Comparison of ENCODE assay signal across 8 mouse cellular contexts in the genomic region with DNA sequence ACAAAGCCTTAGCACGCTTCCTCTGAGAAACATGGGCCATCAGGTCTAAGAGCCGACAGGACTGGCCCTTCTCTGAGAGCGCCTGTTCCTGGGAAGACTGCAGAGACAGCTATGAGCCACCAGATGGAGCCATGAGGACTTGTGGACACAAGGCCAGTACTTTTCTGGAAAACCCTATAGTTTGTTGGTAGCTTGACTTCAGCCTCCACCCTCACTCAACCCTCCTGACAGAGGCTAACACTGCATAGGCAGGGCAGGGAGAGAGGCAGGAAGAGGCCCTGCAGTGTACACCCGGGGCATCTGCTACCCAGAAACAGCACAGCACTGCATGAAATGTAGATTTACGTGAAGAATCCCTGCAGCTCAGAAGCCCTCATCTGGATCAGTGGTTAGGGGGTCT. TPM values are rescaled to one million over a fixed set of nuclear protein-coding genes. Genes with fewer than 3 reads are reported as not detected.
A peak's percentile ranks its signal among the peaks of the same experiment; 100 is the strongest.
DNase-seq lines count a peak whose midpoint lies in the region; ATAC-seq lines count a peak whose summit lies in the region.

No protein-coding gene starts in this region.

- H3K27ac ChIP-seq in embryonic facial prominence, embryonic 10.5 days (replicated peaks): no peak overlapping the region
- no peak overlapping the region for H3K27ac ChIP-seq in intestine, embryonic 15.5 days
- no peak overlapping the region for H3K27ac ChIP-seq in midbrain, embryonic 13.5 days

- DNase-seq in left cerebral cortex, adult 11 months (ENCODE audit: low spot score): peak; percentile 29
- no peak for DNase-seq in left cerebral cortex, adult 8-10 months (ENCODE audit: low spot score in 2 of 2)
- DNase-seq in adrenal gland, postnatal 36 days: peak; percentile 46 to 54
- peak; percentile 49 for DNase-seq in embryonic facial prominence, embryonic 10.5 days (ENCODE audit: low spot score)
- peak; percentile 59 to 61 for DNase-seq in left cerebral cortex, postnatal 25 days (ENCODE audit: low spot score in 2 of 2)
- peak; percentile 48 for DNase-seq in thymus, postnatal 0 days (ENCODE audit: low spot score)

- H3K9me3 ChIP-seq in embryonic facial prominence, embryonic 10.5 days: no peaks in the 10 kb centered on the region
- H3K9me3 ChIP-seq in intestine, embryonic 15.5 days: no peaks in the 10 kb centered on the region
- no peaks in the 10 kb centered on the region for H3K9me3 ChIP-seq in midbrain, embryonic 13.5 days

- H3K4me2 ChIP-seq in intestine, embryonic 15.5 days (replicated peaks): no peak overlapping the region
- H3K4me2 ChIP-seq in midbrain, embryonic 13.5 days (replicated peaks): no peak overlapping the region

- peak; percentile 82 for ATAC-seq in intestine, embryonic 15.5 days
- peak; percentile 50; the same call in 1 of the 2 replicates for ATAC-seq in midbrain, embryonic 13.5 days

- 63% methylated on average over 5 of the region's 5 CpGs for WGBS in embryonic facial prominence, embryonic 10.5 days
- WGBS in intestine, embryonic 15.5 days: 43% methylated on average over 5 of the region's 5 CpGs
- 62% methylated on average over 5 of the region's 5 CpGs for WGBS in midbrain, embryonic 13.5 days

- H3K36me3 ChIP-seq in embryonic facial prominence, embryonic 10.5 days (replicated peaks): peaks cover 94% of the 10 kb centered on the region
- H3K36me3 ChIP-seq in intestine, embryonic 15.5 days: peaks cover 23% of the 10 kb centered on the region
- H3K36me3 ChIP-seq in midbrain, embryonic 13.5 days: peaks cover 82% of the 10 kb centered on the region

- no peaks in the 10 kb centered on the region for H3K4me1 ChIP-seq in embryonic facial prominence, embryonic 10.5 days
- no peaks in the 10 kb centered on the region for H3K4me1 ChIP-seq in intestine, embryonic 15.5 days (replicated peaks)
- no peaks in the 10 kb centered on the region for H3K4me1 ChIP-seq in midbrain, embryonic 13.5 days (replicated peaks)

- H3K9ac ChIP-seq in intestine, embryonic 15.5 days: no peak overlapping the region
- H3K9ac ChIP-seq in midbrain, embryonic 13.5 days (replicated peaks): no peak overlapping the region

- no peaks in the 10 kb centered on the region for H3K27me3 ChIP-seq in embryonic facial prominence, embryonic 10.5 days (replicated peaks; ENCODE audit: low read depth, poor library complexity, severe bottlenecking)
- H3K27me3 ChIP-seq in intestine, embryonic 15.5 days (replicated peaks): no peaks in the 10 kb centered on the region
- H3K27me3 ChIP-seq in midbrain, embryonic 13.5 days: no peaks in the 10 kb centered on the region

- intact Hi-C loops in left cerebral cortex, postnatal 25 days (cut with DNase I): loop anchor here (5.0 kb wide), 1 partner anchor 302 kb away; no protein-coding TSS in a partner anchor

- no peak overlapping the region for H3K4me3 ChIP-seq in embryonic facial prominence, embryonic 10.5 days
- no peak overlapping the region for H3K4me3 ChIP-seq in intestine, embryonic 15.5 days (replicated peaks)
- H3K4me3 ChIP-seq in midbrain, embryonic 13.5 days (replicated peaks): no peak overlapping the region

RNA-seq across cellular contexts. Expression of gene Sec31a, which starts 42.1 kb away (rescaled TPM):
- 100 to 1,000 TPM; 107 to 120 (median 115) TPM for total RNA-seq in left cerebral cortex, adult 8-10 months (2022)
- 100 to 1,000 TPM; 155 to 161 TPM for total RNA-seq in adrenal gland, postnatal 36 days (2021)
- polyA plus RNA-seq in embryonic facial prominence, embryonic 10.5 days (2016; fragmentation: Nextera tagmentation; extraction: Ambion mirVana): 117 and 125 TPM in 2 replicates
- polyA plus RNA-seq in intestine, embryonic 15.5 days (2015; fragmentation: Nextera tagmentation; extraction: Ambion mirVana): 179 and 181 TPM in 2 replicates
- 100 to 1,000 TPM; 108 to 112 TPM for total RNA-seq in left cerebral cortex, postnatal 25 days (2021)
- polyA plus RNA-seq in midbrain, embryonic 13.5 days (2015; fragmentation: Nextera tagmentation; extraction: Ambion mirVana): 90.3 and 91.0 TPM in 2 replicates
- polyA plus RNA-seq in thymus, postnatal 0 days (2015; fragmentation: Nextera tagmentation; extraction: Ambion mirVana): 75.0 and 79.4 TPM in 2 replicates

Comparison
In these comparisons a context has a peak if more than half of its experiments do, and no peak if none do; other contexts are left out.
1. DNase-seq: peak in left cerebral cortex, adult 11 months (single experiment), adrenal gland, postnatal 36 days (2 of 2), embryonic facial prominence, embryonic 10.5 days (single experiment), left cerebral cortex, postnatal 25 days (2 of 2) and thymus, postnatal 0 days (single experiment); none in left cerebral cortex, adult 8-10 months (0 of 2).